Mouse (Mus musculus) hindbrain, embryonic 16.5 days (tissue): ENCODE measurements around the gene Slx1b. TPM values are rescaled to one million over a fixed set of nuclear protein-coding genes. Genes with fewer than 3 reads are reported as not detected.
"Not testable (repeated sequence)": the region's sequence is repeated elsewhere in the genome, so short reads cannot be mapped to it uniquely, and the experiment has no call there.

Source experiments
- ATAC-seq: fragments of 200-750 bp; cut with Nextera tagmentation; 2 replicates; pipeline ENCODE4 v1.8.0; 2017; ENCODE audit warnings: moderate TSS enrichment, moderate library complexity
- H3K27ac ChIP-seq: fragments of 300-500 bp; sonication (generic); 2 replicates; pipeline ENCODE4 v1.5.1; 2014; ENCODE audit warnings: low read depth, mild to moderate bottlenecking, control low read depth, low read length, moderate library complexity
- H3K27me3 ChIP-seq: fragments of 300-500 bp; sonication (generic); replicated peaks from 2 replicates; pipeline ENCODE4 v1.6.1; 2014; ENCODE audit warnings: low read length; ENCODE audit not compliant: control insufficient read depth, insufficient read depth
- H3K36me3 ChIP-seq: fragments of 300-500 bp; sonication (generic); 2 replicates; pipeline ENCODE4 v1.6.1; 2014; ENCODE audit warnings: mild to moderate bottlenecking, low read length, moderate library complexity, mixed read lengths; ENCODE audit not compliant: control insufficient read depth, insufficient read depth
- H3K4me1 ChIP-seq: fragments of 300-500 bp; sonication (generic); 2 replicates; pipeline ENCODE4 v1.6.1; 2014; ENCODE audit warnings: low read depth, low read length; ENCODE audit not compliant: control insufficient read depth, insufficient read depth
- H3K4me2 ChIP-seq: fragments of 300-500 bp; sonication (generic); 2 replicates; pipeline ENCODE4 v1.6.1; 2014; ENCODE audit warnings: mild to moderate bottlenecking, low read length, control low read depth, moderate library complexity
- H3K4me3 ChIP-seq: fragments of 300-500 bp; sonication (generic); 2 replicates; pipeline ENCODE4 v1.5.1; 2014; ENCODE audit warnings: mild to moderate bottlenecking, low read length, control low read depth, moderate library complexity
- H3K9ac ChIP-seq: fragments of 300-500 bp; sonication (generic); 2 replicates; pipeline ENCODE4 v1.6.1; 2014; ENCODE audit warnings: low read depth, mild to moderate bottlenecking, control low read depth, low read length, moderate library complexity
- H3K9me3 ChIP-seq: fragments of 300-500 bp; sonication (generic); 2 replicates; pipeline ENCODE4 v1.6.1; 2014; ENCODE audit warnings: mild to moderate bottlenecking, low read length, moderate library complexity; ENCODE audit not compliant: control insufficient read depth
- WGBS: fragments of 180-500 bp; shearing (Covaris S2); extraction: QIAGEN DNeasy Blood & Tissue Kit; methylation state at CpG from one replicate; pipeline ENCODE4 v1.1.7; 2014; 5-methylcytosine and 5-hydroxymethylcytosine counted together
- polyA plus RNA-seq: library from polyadenylated mRNA; unstranded; fragments of >200 nt; fragmentation: Nextera tagmentation; extraction: Ambion mirVana; gene quantifications from 2 replicates; pipeline ENCODE4 v1.2.1, GENCODE M21; 2015

Gene Slx1b
- 13.4 and 15.0 TPM in 2 replicates for polyA plus RNA-seq

DNA sequence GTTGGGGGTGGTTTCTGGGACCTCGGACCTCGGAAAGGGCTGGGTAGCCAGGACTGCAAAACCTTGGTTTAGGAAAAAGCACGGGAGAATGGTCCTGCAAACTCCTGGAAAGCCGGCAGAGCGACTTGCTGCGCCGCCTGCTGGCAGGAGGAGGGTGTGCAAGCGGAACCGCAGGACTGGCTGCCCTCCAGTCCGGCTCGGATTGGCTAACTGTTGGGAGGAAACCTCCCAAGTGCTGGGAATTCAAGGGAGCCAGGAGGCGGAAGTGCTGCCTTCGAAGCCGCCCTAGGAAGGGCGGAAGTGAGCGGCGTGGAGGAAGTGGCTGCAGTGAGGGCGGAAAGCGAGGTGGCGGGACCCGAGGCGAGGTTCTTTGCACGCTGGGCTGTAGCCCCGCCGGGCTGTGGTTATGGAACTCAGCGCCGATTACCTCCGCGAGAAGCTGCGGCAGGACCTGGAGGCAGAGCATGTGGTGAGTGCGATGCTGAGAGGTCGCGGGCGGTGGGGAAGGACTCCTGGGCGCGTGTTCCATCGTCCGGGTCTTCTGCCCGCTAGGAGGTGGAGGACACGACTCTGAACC lies at the start of gene Slx1b:
TSS of gene Slx1b (minus strand) at position 154 of the 577 bp plus-strand sequence.
- no peaks in the 10 kb centered on the region for H3K27me3 ChIP-seq
- no peaks in the 10 kb centered on the region for H3K9me3 ChIP-seq
- peak within 1 kb of the TSS; percentile 84 for H3K9ac ChIP-seq
- under 1% methylated on average over 37 of the region's 40 CpGs for WGBS
- H3K27ac ChIP-seq: peak within 1 kb of the TSS; percentile 85
- H3K4me3 ChIP-seq: peak within 1 kb of the TSS; percentile 53
- peaks cover 22% of the 10 kb centered on the region for H3K36me3 ChIP-seq
- H3K4me1 ChIP-seq: peaks cover 24% of the 10 kb centered on the region
- ATAC-seq: peak; percentile 97
- peak within 1 kb of the TSS; percentile 89 for H3K4me2 ChIP-seq

DNA sequence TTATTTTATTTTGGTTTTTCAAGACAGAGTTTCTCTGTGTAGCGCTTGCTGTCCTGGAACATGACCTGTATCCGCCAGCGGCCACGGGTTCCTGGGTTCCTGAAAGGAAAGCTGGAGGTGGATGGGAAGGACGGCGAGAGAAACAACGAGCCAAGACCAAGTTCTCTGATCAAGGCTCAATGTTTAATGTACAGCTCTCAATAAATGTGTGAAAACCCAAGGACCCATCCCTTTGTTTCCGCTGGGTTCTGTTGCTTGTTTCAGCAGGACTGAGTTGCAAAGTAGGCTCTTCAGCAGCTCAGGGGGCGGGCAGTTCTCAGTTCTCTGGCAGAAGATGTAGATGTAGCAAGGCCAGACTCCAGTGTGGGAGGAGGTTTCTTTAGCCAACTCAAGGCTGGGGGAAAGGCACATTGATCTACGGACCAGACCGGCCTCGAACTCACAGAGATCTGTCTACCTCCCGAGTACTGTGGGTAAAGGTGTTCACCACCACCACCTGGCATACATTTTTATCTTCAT lies 46.4 kb upstream of the Slx1b start:
- H3K4me1 ChIP-seq: no peaks in the 10 kb centered on the region; the same call in 1 of the 2 replicates
- H3K4me3 ChIP-seq: no peak overlapping the region
- WGBS: 93% methylated on average over 13 of the region's 13 CpGs
- H3K4me2 ChIP-seq: no peak overlapping the region
- H3K9ac ChIP-seq: no peak overlapping the region
- no peaks in the 10 kb centered on the region for H3K27me3 ChIP-seq
- no peak overlapping the region for H3K27ac ChIP-seq
- no peak for ATAC-seq
- no peaks in the 10 kb centered on the region for H3K36me3 ChIP-seq
- no peaks in the 10 kb centered on the region for H3K9me3 ChIP-seq

DNA sequence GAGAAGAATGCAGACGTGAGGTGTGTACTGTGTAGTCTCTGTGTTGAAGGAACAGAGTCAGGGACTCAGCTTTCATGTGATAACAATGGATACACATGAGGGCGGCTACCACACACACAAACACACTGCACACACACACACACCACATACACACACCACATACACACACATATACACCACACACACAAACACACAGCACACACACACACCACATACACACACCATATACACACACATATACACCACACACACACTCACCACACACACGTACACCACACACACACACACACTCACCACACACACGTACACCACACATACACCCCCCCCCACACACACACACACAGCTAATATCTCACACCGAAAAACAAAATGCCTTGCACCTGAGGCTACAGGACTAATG lies 45.9 kb upstream of the Slx1b start:
- no peaks in the 10 kb centered on the region for H3K36me3 ChIP-seq
- ATAC-seq: no peak
- no peaks in the 10 kb centered on the region; the same call in 1 of the 2 replicates for H3K4me1 ChIP-seq
- H3K27me3 ChIP-seq: no peaks in the 10 kb centered on the region
- no peak overlapping the region for H3K4me3 ChIP-seq
- no peak overlapping the region for H3K27ac ChIP-seq
- 90% methylated on average over 5 of the region's 5 CpGs for whole genome bisulfite sequencing
- no peak overlapping the region for H3K9ac ChIP-seq
- no peaks in the 10 kb centered on the region for H3K9me3 ChIP-seq
- H3K4me2 ChIP-seq: no peak overlapping the region

DNA sequence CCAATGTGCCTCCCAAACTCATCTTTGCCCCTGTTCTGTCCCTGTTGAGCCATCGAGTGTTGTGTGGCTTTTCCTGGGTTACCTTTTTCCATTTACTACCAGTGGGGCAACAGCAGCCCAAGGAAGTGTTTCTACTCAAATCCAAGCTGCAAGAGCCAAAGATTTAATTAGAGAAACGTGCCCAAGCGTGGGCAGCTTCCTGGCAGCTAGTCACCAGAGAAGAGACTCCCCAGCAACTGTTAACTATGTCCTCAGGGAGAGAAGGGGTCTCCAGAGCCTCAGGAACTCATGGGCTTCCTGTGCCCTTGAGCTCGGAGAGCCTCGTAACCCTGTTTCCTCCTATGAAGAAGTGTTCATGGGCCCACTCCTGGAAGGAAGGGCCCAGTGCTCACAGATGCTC lies 45.4 kb upstream of the Slx1b start:
- ATAC-seq: no peak
- no peaks in the 10 kb centered on the region for H3K36me3 ChIP-seq
- H3K27me3 ChIP-seq: no peaks in the 10 kb centered on the region
- no peaks in the 10 kb centered on the region for H3K9me3 ChIP-seq
- H3K4me3 ChIP-seq: no peak overlapping the region
- H3K4me1 ChIP-seq: no peaks in the 10 kb centered on the region; the same call in 1 of the 2 replicates
- 84% methylated on average over 5 of the region's 5 CpGs for WGBS
- no peak overlapping the region for H3K9ac ChIP-seq
- H3K4me2 ChIP-seq: no peak overlapping the region
- no peak overlapping the region for H3K27ac ChIP-seq

DNA sequence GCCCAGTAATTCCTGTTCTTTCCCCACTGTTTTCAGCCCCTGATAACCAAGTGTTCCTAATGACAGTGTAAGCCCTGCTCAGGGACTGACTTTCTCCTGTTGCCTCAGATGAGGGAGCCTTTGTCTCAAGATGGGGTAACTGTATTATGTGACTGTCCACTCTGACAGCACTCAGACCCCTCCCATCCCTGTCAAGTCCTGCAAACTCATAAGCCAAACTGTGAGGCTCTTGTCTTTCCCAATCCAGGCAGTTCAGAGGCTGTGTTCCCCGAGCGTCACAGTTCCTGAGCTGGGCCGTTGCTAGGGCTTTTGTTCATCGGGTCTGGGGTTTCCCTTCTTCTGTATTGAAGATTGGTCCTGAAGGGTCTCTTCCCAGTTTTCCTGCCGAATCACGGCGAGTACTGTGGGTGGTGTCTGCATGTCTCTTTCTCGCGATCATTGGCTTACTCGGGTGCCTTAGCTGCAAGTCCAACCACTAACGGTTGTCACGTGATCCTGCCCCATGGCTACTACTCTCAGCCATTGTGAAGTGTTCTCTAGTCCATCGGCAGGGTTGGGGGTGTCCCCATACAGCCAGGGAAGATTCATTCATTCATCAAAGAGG lies 44.6 kb upstream of the Slx1b start:
- 62% methylated on average over 13 of the region's 13 CpGs for WGBS
- no peak overlapping the region for H3K9ac ChIP-seq
- H3K27me3 ChIP-seq: no peaks in the 10 kb centered on the region
- no peak overlapping the region for H3K4me3 ChIP-seq
- no peak overlapping the region; the same call in 1 of the 2 replicates for H3K4me2 ChIP-seq
- no peak overlapping the region for H3K27ac ChIP-seq
- H3K9me3 ChIP-seq: no peaks in the 10 kb centered on the region
- no peak for ATAC-seq
- H3K36me3 ChIP-seq: no peaks in the 10 kb centered on the region
- H3K4me1 ChIP-seq: no peaks in the 10 kb centered on the region; the same call in 1 of the 2 replicates

DNA sequence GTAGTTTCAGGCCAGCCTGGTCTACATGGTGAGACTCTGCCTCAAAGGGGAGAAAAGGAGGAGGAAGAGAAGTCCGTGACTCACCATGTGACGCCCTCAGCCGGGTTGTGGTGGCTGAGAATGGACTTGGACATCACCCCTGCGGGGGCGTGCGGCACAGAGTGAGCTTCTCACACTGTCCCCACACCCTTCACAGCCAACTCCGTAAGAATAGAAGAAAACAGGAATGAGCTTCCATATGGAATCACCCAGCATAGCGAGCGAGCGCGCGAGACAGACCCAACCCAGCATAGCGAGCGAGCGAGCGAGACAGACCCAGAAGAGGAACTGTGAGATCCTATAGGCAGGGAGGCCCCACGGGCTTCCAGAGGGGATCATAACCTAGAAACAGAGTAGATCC lies 44.0 kb upstream of the Slx1b start:
- Histone ChIP-seq H3K4me2 (no peak overlapping the region), H3K9me3 (no peaks in the 10 kb centered on the region), H3K36me3 (no peaks in the 10 kb centered on the region), H3K4me3 (no peak overlapping the region), H3K4me1 (no peaks in the 10 kb centered on the region; the same call in 1 of the 2 replicates), H3K27ac (no peak overlapping the region), H3K27me3 (no peaks in the 10 kb centered on the region), H3K9ac (no peak overlapping the region)
- 79% methylated on average over 17 of the region's 17 CpGs for WGBS
- ATAC-seq: no peak

DNA sequence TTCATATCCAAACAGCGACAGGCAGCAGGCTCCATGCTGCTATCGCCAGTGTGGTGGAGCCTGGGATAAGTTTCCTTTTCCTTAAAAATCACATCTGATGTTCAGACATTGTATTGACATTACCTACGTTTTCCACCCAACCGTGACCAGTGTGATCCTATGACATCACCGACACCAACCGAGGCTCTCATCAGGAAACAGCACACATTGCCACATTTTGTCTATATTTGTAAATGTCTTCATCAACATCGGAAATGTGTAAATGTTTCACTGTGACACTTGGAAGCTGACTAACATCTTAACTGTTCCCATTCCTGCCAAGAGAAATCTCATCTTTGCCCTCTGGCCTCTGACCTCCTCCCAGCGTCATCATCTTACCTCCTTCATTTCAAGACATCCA lies 40.5 kb upstream of the Slx1b start:
- H3K4me1 ChIP-seq: no peaks in the 10 kb centered on the region; the same call in 1 of the 2 replicates
- WGBS: 76% methylated on average over 8 of the region's 8 CpGs
- H3K9ac ChIP-seq: no peak overlapping the region
- no peak overlapping the region for H3K4me2 ChIP-seq
- no peak overlapping the region for H3K4me3 ChIP-seq
- no peaks in the 10 kb centered on the region for H3K36me3 ChIP-seq
- H3K27me3 ChIP-seq: no peaks in the 10 kb centered on the region
- H3K27ac ChIP-seq: no peak overlapping the region
- ATAC-seq: no peak
- H3K9me3 ChIP-seq: no peaks in the 10 kb centered on the region

DNA sequence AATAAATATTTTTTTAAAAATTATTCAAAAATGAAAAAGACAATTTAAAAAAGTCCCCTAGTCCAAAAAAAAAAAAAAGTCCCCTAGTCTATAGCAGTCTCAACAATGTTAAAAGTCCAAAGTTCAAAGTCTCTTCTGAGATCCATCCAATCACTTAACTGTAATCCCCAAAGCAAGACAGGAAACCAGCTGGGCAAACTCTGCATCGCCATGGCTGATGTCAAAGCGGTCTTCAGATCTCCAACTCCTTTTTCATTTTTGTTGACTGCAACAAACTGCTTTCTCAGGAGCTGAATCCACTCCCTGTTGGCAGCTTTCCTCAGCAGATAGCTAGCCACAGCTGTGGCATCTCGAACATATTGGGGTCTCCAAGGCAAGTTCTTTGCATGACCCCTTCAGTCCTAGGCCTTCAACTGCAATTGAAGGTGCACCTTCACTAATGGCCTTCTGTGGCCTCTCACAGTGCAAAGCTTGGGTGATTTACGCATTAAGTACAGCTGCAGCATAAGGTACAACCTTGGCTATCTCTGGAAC lies 34.7 kb upstream of the Slx1b start:
- H3K27ac ChIP-seq, H3K36me3 ChIP-seq, H3K9me3 ChIP-seq, ATAC-seq, H3K27me3 ChIP-seq, H3K4me3 ChIP-seq, H3K4me2 ChIP-seq, H3K9ac ChIP-seq, H3K4me1 ChIP-seq: not testable (repeated sequence)
- 87% methylated on average over 4 of the region's 4 CpGs for WGBS

DNA sequence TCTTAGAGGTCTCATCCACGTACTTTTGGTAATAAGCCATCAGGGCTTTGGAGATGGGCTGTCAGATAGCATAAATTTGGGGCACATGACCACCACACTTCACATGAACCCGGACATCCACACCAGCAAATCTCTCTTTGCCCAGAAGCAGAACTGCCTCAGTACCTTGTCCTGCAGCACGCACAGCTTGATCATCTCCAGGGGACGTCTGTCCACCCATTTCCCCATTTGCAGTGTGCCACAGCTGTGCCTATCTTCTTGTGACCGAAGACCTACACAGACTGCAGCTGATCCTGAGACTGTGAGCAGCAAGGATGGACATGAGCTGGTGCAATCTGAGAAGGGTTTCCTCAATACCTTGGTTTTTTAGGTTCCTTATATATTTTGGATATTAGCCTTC lies 30.1 kb upstream of the Slx1b start:
- Histone ChIP-seq H3K9me3 (peaks cover 4% of the 10 kb centered on the region; the same call in 1 of the 2 replicates), H3K9ac (no peak overlapping the region), H3K27ac (no peak overlapping the region), H3K4me2 (no peak overlapping the region), H3K27me3 (no peaks in the 10 kb centered on the region), H3K4me1 (no peaks in the 10 kb centered on the region), H3K36me3 (no peaks in the 10 kb centered on the region), H3K4me3 (no peak overlapping the region)
- ATAC-seq: no peak
- 78% methylated on average over 5 of the region's 5 CpGs for WGBS
